Mouse (Mus musculus) embryonic stem cell, embryonic (primary cell): ENCODE measurements around the gene Zfand6.

ENCODE experiments used
- CTCF ChIA-PET, 4 experiments: fragments of 300-600 bp in 2 of 4; fragments of 350-600 bp in 2 of 4; sonication (Branson Sonifier 250); formaldehyde crosslinking; loops; one replicate each; lab custom pipeline; 2022; ENCODE audit warnings: inconsistent platforms in 2 of 4; lab: Charles Lee
- POLR2A ChIA-PET, 4 experiments: fragments of 300-600 bp in 2 of 4; fragments of 350-600 bp in 2 of 4; sonication (Branson Sonifier 250); formaldehyde crosslinking; loops; one replicate each; lab custom pipeline; 2022; ENCODE audit warnings: antibody characterized with exemption in 4 of 4, inconsistent platforms in 1 of 4; lab: Charles Lee

The Zfand6 gene

DNA sequence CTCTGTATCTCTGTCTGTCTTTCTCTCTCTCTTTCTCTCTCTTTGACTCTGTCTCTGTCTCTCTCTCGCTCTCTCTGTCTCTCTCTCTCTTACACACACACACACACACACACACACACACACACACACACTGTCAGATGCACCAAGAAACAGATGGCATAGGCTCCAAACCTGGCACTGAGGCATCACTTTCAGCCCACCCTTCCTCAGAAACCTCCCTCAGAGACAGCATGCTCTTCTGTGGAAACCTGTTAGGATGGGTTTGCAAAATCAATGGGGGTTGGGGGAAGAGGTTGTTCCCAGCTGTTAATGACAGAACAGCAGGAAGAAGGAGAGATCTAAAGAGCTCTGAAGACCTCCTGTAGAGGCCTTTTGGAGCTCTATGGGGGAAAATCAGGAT, 110.9 kb downstream of the Zfand6 start:
- CTCF ChIA-PET = interaction anchor here in 1 of 4 experiments (0.9 kb wide), 1 partner anchor 171 kb away, joined by 3 read pairs; no protein-coding TSS in a partner anchor
- POLR2A ChIA-PET = interaction anchor here in 1 of 4 experiments (0.7 to 1.0 kb wide), 2 partner anchors 13 to 15 kb away, joined by 3 read pairs; no protein-coding TSS in a partner anchor

GRCm38 (mm10) chr7:84577034-84577433, 112.7 kb downstream of the Zfand6 start:
- CTCF ChIA-PET = interaction anchor here in 1 of 4 experiments (0.6 kb wide), 1 partner anchor 203 kb away, joined by 5 read pairs; no protein-coding TSS in a partner anchor
- POLR2A ChIA-PET = no interaction called here

- ChIA-PET CTCF (interaction anchor here in 2 of 4 experiments (0.6 to 1.3 kb wide), 3 partner anchors 294 to 1056 kb away, joined by 3 read pairs; no protein-coding TSS in a partner anchor), POLR2A (interaction anchor here in 1 of 4 experiments (1.3 to 1.4 kb wide), 3 partner anchors 9 to 13 kb away, joined by 3 to 7 read pairs (median 3); no protein-coding TSS in a partner anchor)
Observed at GRCm38 (mm10) chr7:84566200-84566599, 123.6 kb downstream of the Zfand6 start.

GRCm38 (mm10) chr7:84564236-84564635, 125.5 kb downstream of the Zfand6 start:
- CTCF ChIA-PET = no interaction called here
- POLR2A ChIA-PET = no interaction called here
